Mouse (Mus musculus): ENCODE measurements around the gene Ecd. TPM values are rescaled to one million over a fixed set of nuclear protein-coding genes. Genes with fewer than 3 reads are reported as not detected.

Ecd gene
- 35.6 and 39.2 TPM in 2 replicates for polyA plus RNA-seq (2015; fragmentation: Nextera tagmentation; extraction: Ambion mirVana)

- H3K9me3 ChIP-seq (replicated peaks) = no peaks in the 10 kb centered on the region
- H3K4me2 ChIP-seq = peak within 1 kb of the TSS; percentile 74
- peak within 1 kb of the TSS; percentile 82 for H3K4me3 ChIP-seq (replicated peaks)
- H3K9ac ChIP-seq = peak within 1 kb of the TSS; percentile 90
- H3K36me3 ChIP-seq = peaks cover 28% of the 10 kb centered on the region
- DNase-seq (peak; percentile 89), ATAC-seq (ENCODE audit: low read depth) (peak; percentile 98)
- no peaks in the 10 kb centered on the region for H3K27me3 ChIP-seq
- H3K4me1 ChIP-seq (replicated peaks) = peaks cover 34% of the 10 kb centered on the region
- peak within 1 kb of the TSS; percentile 90 for H3K27ac ChIP-seq
- WGBS (ENCODE audit: insufficient replicate concordance) = under 1% methylated on average over 42 of the region's 42 CpGs
Observed at GRCm38 (mm10) chr14:20347991-20348541, at the start of gene Ecd, which contains the start of gene Fam149b. Ecd (minus strand) TSS chr14:20348121. Fam149b (plus strand) TSS chr14:20348162.

DNA sequence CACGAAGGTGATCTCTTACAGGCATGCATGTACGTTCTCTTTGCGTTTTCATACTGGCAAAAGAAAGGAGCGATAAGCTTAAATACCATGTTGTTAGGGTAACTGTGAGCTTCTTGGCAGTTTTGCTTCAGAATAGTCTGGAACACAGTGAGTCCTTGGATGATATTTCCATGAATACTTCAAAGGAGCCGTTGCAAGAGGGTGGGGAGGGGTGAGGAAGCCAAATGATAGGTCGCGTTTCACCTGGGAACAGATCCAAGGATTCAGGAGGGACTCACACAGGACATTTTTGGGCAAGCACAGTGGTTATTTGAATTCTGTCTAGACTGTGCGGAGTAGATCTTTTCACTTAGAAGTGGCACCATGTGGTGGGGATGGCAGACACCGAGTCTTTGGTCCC, 49.3 kb upstream of the Ecd start:
- H3K9me3 ChIP-seq (replicated peaks) = no peaks in the 10 kb centered on the region
- 77% methylated on average over 9 of the region's 9 CpGs for WGBS (ENCODE audit: insufficient replicate concordance)
- no peak overlapping the region for H3K9ac ChIP-seq
- H3K4me2 ChIP-seq = no peak overlapping the region
- H3K27me3 ChIP-seq = no peaks in the 10 kb centered on the region
- DNase-seq (no peak), ATAC-seq (ENCODE audit: low read depth) (no peak)
- no peak overlapping the region for H3K27ac ChIP-seq
- H3K36me3 ChIP-seq = no peaks in the 10 kb centered on the region
- H3K4me3 ChIP-seq (replicated peaks) = no peak overlapping the region
- peaks cover 16% of the 10 kb centered on the region for H3K4me1 ChIP-seq (replicated peaks)

DNA sequence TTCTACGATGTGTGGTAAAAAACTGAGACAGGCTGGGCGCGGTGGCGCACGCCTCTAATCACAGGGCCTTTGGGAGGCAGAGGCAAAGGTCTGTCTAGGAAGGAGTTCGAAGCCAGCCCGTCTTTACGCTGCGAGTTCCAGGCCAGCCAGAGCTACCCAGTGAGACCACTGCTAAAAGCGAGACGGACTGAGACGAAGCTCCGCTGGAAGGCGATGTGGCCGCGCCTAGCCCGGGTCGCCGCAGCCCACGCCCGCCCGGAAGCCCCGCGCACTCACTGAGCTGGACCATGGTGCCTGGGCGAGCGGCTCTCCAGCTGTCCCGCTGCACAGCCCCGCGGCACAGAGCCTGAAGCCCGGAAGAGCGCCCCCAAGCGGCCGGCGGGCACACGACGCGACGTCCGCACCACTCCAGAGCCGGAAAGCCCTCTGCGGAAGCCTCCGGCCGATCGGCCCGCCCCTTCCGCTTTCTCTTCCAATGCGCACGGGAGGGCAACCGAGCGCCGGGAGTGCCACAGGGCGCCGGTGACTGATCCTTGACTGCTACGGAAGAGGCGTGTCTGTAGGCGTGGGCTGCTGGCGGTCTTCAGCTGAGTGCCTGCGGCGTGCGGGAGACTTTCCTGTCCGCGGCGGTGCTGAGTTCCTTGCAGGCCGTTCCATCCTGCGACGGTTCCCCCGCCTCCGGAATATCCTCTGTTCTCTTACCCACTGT, 45.4 kb upstream of the Ecd start, which contains the start of gene Mrps16:
Gene Mrps16 (minus strand): TSS at position 430 of the 709 bp plus-strand sequence.
- DNase-seq (peak; percentile 94), ATAC-seq (ENCODE audit: low read depth) (peak; percentile 96)
- peaks cover 30% of the 10 kb centered on the region for H3K4me1 ChIP-seq (replicated peaks)
- no peaks in the 10 kb centered on the region for H3K27me3 ChIP-seq
- no peaks in the 10 kb centered on the region for H3K9me3 ChIP-seq (replicated peaks)
- peak within 1 kb of the TSS; percentile 88 for H3K9ac ChIP-seq
- peaks cover 23% of the 10 kb centered on the region for H3K36me3 ChIP-seq
- WGBS (ENCODE audit: insufficient replicate concordance) = under 1% methylated on average over 68 of the region's 68 CpGs
- H3K27ac ChIP-seq = peak within 1 kb of the TSS; percentile 86
- H3K4me3 ChIP-seq (replicated peaks) = peak within 1 kb of the TSS; percentile 77
- peak within 1 kb of the TSS; percentile 78 for H3K4me2 ChIP-seq

DNA sequence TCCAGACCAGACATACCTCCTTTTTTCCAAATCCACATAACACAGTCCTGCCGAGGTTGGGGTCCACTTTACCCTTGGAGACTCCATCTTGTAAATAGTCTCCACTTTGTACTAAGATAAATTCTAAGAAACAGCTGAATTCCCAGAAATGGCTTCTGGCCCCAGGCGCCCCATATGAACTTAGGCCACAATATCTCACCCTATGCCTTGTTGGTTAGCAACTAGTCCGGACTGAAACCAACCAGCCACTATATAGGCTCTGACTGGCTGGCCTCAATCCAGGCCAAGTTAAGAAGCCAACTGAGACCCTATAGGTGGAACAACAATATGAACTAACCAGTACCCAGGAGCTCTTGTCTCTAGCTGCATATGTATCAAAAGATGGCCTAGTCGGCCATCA, 44.4 kb upstream of the Ecd start:
- H3K9ac ChIP-seq = peak overlapping the region; percentile 88
- peak overlapping the region; percentile 44; the same call in 1 of the 2 replicates for H3K27ac ChIP-seq
- ATAC-seq (ENCODE audit: low read depth) (no peak), DNase-seq (no peak)
- peak overlapping the region; percentile 27; the same call in 1 of the 2 replicates for H3K4me3 ChIP-seq (replicated peaks)
- peaks cover 27% of the 10 kb centered on the region for H3K36me3 ChIP-seq
- peaks cover 37% of the 10 kb centered on the region for H3K4me1 ChIP-seq (replicated peaks)
- H3K27me3 ChIP-seq = no peaks in the 10 kb centered on the region
- peak overlapping the region; percentile 78 for H3K4me2 ChIP-seq
- H3K9me3 ChIP-seq (replicated peaks) = no peaks in the 10 kb centered on the region
- WGBS (ENCODE audit: insufficient replicate concordance) = 38% methylated on average over 4 of the region's 4 CpGs

- H3K9me3 ChIP-seq (replicated peaks) = no peaks in the 10 kb centered on the region
- WGBS (ENCODE audit: insufficient replicate concordance) = 74% methylated on average over 8 of the region's 8 CpGs
- H3K9ac ChIP-seq = peak overlapping the region; percentile 94
- DNase-seq = no peak
- ATAC-seq (ENCODE audit: low read depth) = no peak
- peaks cover 58% of the 10 kb centered on the region for H3K4me1 ChIP-seq (replicated peaks)
- H3K36me3 ChIP-seq = peaks cover 55% of the 10 kb centered on the region
- peak overlapping the region; percentile 87 for H3K4me3 ChIP-seq (replicated peaks)
- H3K27me3 ChIP-seq = no peaks in the 10 kb centered on the region
- peak overlapping the region; percentile 84 for H3K27ac ChIP-seq
- H3K4me2 ChIP-seq = peak overlapping the region; percentile 77
Observed at GRCm38 (mm10) chr14:20389446-20390079, 41.6 kb upstream of the Ecd start.

DNA sequence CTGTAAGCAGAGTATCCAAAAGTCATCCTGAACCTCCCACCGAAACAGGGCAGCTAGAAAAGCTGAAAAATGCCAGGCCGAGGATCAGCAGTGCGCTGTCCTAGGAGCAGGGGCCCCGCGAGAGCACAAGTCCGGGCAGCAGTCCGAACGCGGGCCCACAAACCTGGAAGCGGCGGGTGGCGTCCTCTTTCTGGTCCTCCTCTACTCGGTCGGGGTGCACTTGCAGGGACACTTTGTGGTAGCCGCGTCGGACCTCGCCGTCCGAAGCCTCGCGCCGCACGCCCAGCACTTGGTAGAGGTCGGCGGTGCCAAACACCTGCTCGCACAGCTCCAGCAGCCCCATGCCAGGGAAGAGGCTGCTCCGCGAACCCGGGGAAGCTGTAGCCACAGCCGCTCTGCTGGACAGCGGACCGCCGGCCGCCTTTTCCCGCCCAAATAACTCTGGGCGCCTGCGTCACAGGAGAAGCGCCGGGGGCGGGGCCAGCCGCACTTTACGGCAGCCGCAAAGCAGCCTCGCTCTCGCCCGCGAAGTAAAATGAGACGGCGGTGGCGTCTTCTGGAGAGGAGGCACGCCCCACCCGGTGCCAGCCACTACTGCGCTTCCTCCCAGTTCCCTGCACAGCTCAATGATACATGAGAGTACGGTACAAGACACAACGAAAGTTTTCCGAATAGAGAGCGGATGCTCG, 40.7 kb upstream of the Ecd start, which contains the start of gene Dnajc9:
Gene Dnajc9 (minus strand): TSS at position 470 of the 689 bp plus-strand sequence.
- peak within 1 kb of the TSS; percentile 77 for H3K4me2 ChIP-seq
- ATAC-seq (ENCODE audit: low read depth) (peak; percentile 63), DNase-seq (peak; percentile 90)
- H3K27ac ChIP-seq = peak within 1 kb of the TSS; percentile 84
- H3K4me1 ChIP-seq (replicated peaks) = peaks cover 50% of the 10 kb centered on the region
- peak within 1 kb of the TSS; percentile 87 for H3K4me3 ChIP-seq (replicated peaks)
- no peaks in the 10 kb centered on the region for H3K9me3 ChIP-seq (replicated peaks)
- H3K9ac ChIP-seq = peak within 1 kb of the TSS; percentile 94
- no peaks in the 10 kb centered on the region for H3K27me3 ChIP-seq
- H3K36me3 ChIP-seq = peaks cover 63% of the 10 kb centered on the region
- under 1% methylated on average over 59 of the region's 59 CpGs for WGBS (ENCODE audit: insufficient replicate concordance)

DNA sequence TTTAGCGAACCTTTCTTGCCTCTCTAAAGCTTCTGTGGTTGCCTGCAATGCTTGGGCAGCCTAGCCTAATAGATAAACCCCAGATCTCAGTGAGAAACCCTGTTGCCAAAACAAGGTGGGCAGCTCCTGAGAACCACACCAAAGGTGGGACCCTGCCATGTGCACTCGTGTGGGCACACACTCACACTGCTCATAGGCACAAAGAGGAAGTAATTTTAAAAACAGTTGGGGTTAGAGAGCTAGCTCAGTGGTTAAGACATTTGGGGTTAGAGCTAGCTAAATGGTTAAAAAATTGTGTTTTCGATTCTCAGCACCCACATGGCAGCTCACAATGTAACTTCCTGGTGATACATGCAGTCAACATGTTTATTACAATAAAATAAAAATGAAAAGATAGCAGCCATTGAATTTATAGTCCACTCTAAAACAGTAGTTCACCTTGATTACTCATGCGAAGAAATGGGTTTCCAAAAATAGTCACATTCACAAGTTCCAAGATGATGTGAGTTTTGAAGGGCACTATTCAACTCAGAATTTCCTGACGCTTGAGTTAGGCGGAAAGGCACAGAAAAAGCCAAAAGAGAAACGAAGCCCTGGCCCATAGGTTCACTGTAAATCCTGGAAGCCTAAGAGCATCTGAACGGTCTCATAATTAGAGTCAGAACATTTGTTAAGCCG, 32.0 kb upstream of the Ecd start:
- no peak for DNase-seq
- no peak for ATAC-seq (ENCODE audit: low read depth)
- H3K9me3 ChIP-seq (replicated peaks) = no peaks in the 10 kb centered on the region

DNA sequence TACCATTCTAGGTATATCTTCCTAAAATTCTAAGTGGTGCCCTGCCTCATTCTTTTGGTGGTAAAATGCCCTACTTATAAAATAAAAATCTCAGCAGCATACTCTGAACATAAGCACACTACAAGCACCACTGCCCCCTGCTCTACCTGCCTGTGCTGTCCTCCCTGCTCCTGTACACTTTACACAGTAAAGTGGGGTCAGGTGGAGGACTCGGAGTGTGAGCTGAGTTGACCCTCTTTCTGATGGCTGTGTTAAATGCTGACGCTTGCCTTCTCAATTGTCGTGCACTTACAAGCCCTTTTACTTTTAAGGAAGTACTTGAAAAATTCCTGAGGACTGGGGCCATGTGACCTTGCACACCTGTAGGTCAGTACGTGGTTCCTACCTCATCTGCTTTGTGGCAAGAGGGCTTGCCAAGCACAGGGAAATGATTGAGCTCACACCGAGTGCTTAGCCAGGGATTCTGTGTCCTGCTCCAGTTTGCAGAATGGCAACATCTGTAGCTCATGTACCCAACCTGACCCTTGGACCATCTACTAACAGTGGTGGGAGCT, 31.2 kb upstream of the Ecd start:
- Histone ChIP-seq H3K4me1 (replicated peaks) (peaks cover 21% of the 10 kb centered on the region), H3K9me3 (replicated peaks) (no peaks in the 10 kb centered on the region), H3K27ac (no peak overlapping the region), H3K4me2 (no peak overlapping the region), H3K4me3 (replicated peaks) (no peak overlapping the region), H3K9ac (no peak overlapping the region), H3K27me3 (no peaks in the 10 kb centered on the region), H3K36me3 (peaks cover 42% of the 10 kb centered on the region)
- WGBS (ENCODE audit: insufficient replicate concordance) = 72% methylated on average over 5 of the region's 5 CpGs
- DNase-seq = no peak
- ATAC-seq (ENCODE audit: low read depth) = no peak

More for the DNA sequence above, 32.0 kb upstream of the Ecd start:
- H3K9ac ChIP-seq = no peak overlapping the region
- no peaks in the 10 kb centered on the region for H3K27me3 ChIP-seq
- 70% methylated on average over 9 of the region's 9 CpGs for WGBS (ENCODE audit: insufficient replicate concordance)
- H3K36me3 ChIP-seq = peaks cover 48% of the 10 kb centered on the region
- H3K4me1 ChIP-seq (replicated peaks) = peaks cover 21% of the 10 kb centered on the region
- H3K4me3 ChIP-seq (replicated peaks) = no peak overlapping the region
- H3K27ac ChIP-seq = no peak overlapping the region
- H3K4me2 ChIP-seq = no peak overlapping the region

- Histone ChIP-seq H3K4me3 (replicated peaks) (no peak overlapping the region), H3K27me3 (no peaks in the 10 kb centered on the region), H3K27ac (no peak overlapping the region)
Observed at GRCm38 (mm10) chr14:20378313-20379061, 30.6 kb upstream of the Ecd start.

DNA sequence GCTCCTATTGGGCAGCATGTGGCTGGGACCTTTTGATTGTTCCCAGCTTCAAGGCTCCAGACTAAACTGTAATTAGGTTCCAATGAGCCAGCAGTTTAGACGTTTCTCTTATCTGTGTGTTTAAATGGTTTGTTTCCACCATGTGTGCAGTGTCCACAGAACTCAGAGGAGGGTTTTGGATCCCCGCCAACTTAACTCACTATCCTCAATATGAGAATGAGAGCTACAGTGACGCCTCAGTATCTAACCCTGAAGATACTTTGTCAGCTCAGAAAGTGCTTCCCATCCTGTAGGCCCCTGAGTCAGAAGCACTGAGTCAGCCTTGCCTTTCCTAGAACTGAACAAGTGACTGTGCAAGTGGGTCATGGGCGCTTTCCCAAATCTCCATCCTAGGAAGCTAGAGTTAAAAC, 29.2 kb upstream of the Ecd start:
- no peak overlapping the region for H3K4me2 ChIP-seq
- H3K36me3 ChIP-seq = peaks cover 39% of the 10 kb centered on the region
- no peak for DNase-seq
- H3K9ac ChIP-seq = no peak overlapping the region
- H3K9me3 ChIP-seq (replicated peaks) = no peaks in the 10 kb centered on the region
- no peak overlapping the region for H3K4me3 ChIP-seq (replicated peaks)
- 57% methylated on average over 4 of the region's 4 CpGs for WGBS (ENCODE audit: insufficient replicate concordance)
- no peak overlapping the region for H3K27ac ChIP-seq
- H3K27me3 ChIP-seq = no peaks in the 10 kb centered on the region
- ATAC-seq (ENCODE audit: low read depth) = peak; percentile 47
- peaks cover 21% of the 10 kb centered on the region for H3K4me1 ChIP-seq (replicated peaks)

More at GRCm38 (mm10) chr14:20378313-20379061, 30.6 kb upstream of the Ecd start:
- Histone ChIP-seq H3K4me2 (no peak overlapping the region), H3K4me1 (replicated peaks) (peaks cover 21% of the 10 kb centered on the region), H3K9ac (no peak overlapping the region), H3K36me3 (peaks cover 41% of the 10 kb centered on the region), H3K9me3 (replicated peaks) (no peaks in the 10 kb centered on the region)
- WGBS (ENCODE audit: insufficient replicate concordance) = 26% methylated on average over 13 of the region's 13 CpGs
- peak; percentile 47 for DNase-seq
- ATAC-seq (ENCODE audit: low read depth) = peak; percentile 72

Data from liver, embryonic 13.5 days (tissue).